Mouse (Mus musculus) heart, embryonic 13.5 days (tissue): ENCODE results near the gene Unk. TPM values are rescaled to one million over a fixed set of nuclear protein-coding genes. Genes with fewer than 3 reads are reported as not detected.
A peak's percentile ranks its signal among the peaks of the same experiment; 100 is the strongest.

Source experiments
- ATAC-seq: fragments of 200-750 bp; cut with Nextera tagmentation; 2 replicates; pipeline ENCODE4 v1.8.0; 2017; ENCODE audit warnings: moderate TSS enrichment; ENCODE audit not compliant: insufficient number of reproducible peaks, low FRiP score, low TSS enrichment; ENCODE audit errors: extremely low read depth
- H3K27ac ChIP-seq: fragments of 300-500 bp; sonication (generic); replicated peaks from 2 replicates; pipeline ENCODE4 v1.5.1; 2015; ENCODE audit warnings: moderate library complexity, mild to moderate bottlenecking, inconsistent platforms
- H3K27me3 ChIP-seq: fragments of 300-500 bp; sonication (generic); replicated peaks from 2 replicates; pipeline ENCODE4 v1.6.1; 2015; ENCODE audit warnings: mild to moderate bottlenecking, inconsistent platforms
- H3K36me3 ChIP-seq: fragments of 300-500 bp; sonication (generic); 2 replicates; pipeline ENCODE4 v1.6.1; 2015; ENCODE audit warnings: mild to moderate bottlenecking, inconsistent platforms
- H3K4me1 ChIP-seq: fragments of 300-500 bp; sonication (generic); 2 replicates; pipeline ENCODE4 v1.6.1; 2015; ENCODE audit warnings: inconsistent platforms
- H3K4me2 ChIP-seq: fragments of 300-500 bp; sonication (generic); 2 replicates; pipeline ENCODE4 v1.6.1; 2015; ENCODE audit warnings: inconsistent platforms, mild to moderate bottlenecking, moderate library complexity
- H3K4me3 ChIP-seq: fragments of 300-500 bp; sonication (generic); 2 replicates; pipeline ENCODE4 v1.5.1; 2015; ENCODE audit warnings: moderate library complexity, mild to moderate bottlenecking, inconsistent platforms
- H3K9ac ChIP-seq: fragments of 300-500 bp; sonication (generic); 2 replicates; pipeline ENCODE4 v1.6.1; 2015; ENCODE audit warnings: inconsistent platforms, mild to moderate bottlenecking, moderate library complexity
- H3K9me3 ChIP-seq: fragments of 300-500 bp; sonication (generic); 2 replicates; pipeline ENCODE4 v1.6.1; 2016; ENCODE audit warnings: inconsistent platforms
- WGBS: fragments of 180-500 bp; shearing (Covaris S2); methylation state at CpG from one replicate; pipeline ENCODE4 v1.1.7; 2015; ENCODE audit warnings: mixed read lengths; 5-methylcytosine and 5-hydroxymethylcytosine counted together
- polyA plus RNA-seq: library from polyadenylated mRNA; unstranded; fragments of >200 nt; fragmentation: Nextera tagmentation; extraction: Ambion mirVana; gene quantifications from 2 replicates; pipeline ENCODE4 v1.2.1, GENCODE M21; 2015

Unk gene
- polyA plus RNA-seq = 22.8 and 23.9 TPM in 2 replicates

GRCm38 (mm10) chr11:116030088-116030897 lies at the start of gene Unk:
Unk (plus strand) TSS chr11:116030322.
- Histone ChIP-seq H3K4me3 (peak within 1 kb of the TSS; percentile 64), H3K27ac (peak within 1 kb of the TSS; percentile 99), H3K4me1 (peaks cover 30% of the 10 kb centered on the region), H3K36me3 (peaks cover 20% of the 10 kb centered on the region), H3K9ac (peak within 1 kb of the TSS; percentile 92), H3K27me3 (no peaks in the 10 kb centered on the region), H3K9me3 (no peaks in the 10 kb centered on the region), H3K4me2 (peak within 1 kb of the TSS; percentile 87)
- under 1% methylated on average over 65 of the region's 67 CpGs for WGBS
- ATAC-seq = peak; percentile 92

- H3K27ac ChIP-seq = no peak overlapping the region
- no peak overlapping the region for H3K9ac ChIP-seq
- no peaks in the 10 kb centered on the region for H3K36me3 ChIP-seq
- H3K4me2 ChIP-seq = no peak overlapping the region
- H3K27me3 ChIP-seq = peaks cover 49% of the 10 kb centered on the region
- WGBS = 83% methylated on average over 15 of the region's 15 CpGs
- no peaks in the 10 kb centered on the region for H3K4me1 ChIP-seq
- no peak for ATAC-seq
- no peak overlapping the region for H3K4me3 ChIP-seq
- no peaks in the 10 kb centered on the region for H3K9me3 ChIP-seq
Measured at GRCm38 (mm10) chr11:115982472-115982871, 47.6 kb upstream of the Unk start.

- Histone ChIP-seq H3K27me3 (peaks cover 49% of the 10 kb centered on the region), H3K9ac (no peak overlapping the region), H3K27ac (no peak overlapping the region), H3K9me3 (no peaks in the 10 kb centered on the region), H3K4me1 (no peaks in the 10 kb centered on the region), H3K4me2 (no peak overlapping the region), H3K4me3 (no peak overlapping the region), H3K36me3 (no peaks in the 10 kb centered on the region)
- 76% methylated on average over 8 of the region's 8 CpGs for WGBS
- ATAC-seq = no peak
Measured at GRCm38 (mm10) chr11:115983291-115983690, 46.8 kb upstream of the Unk start.

GRCm38 (mm10) chr11:115989686-115990085 lies 40.4 kb upstream of the Unk start:
- H3K4me2 ChIP-seq = peak overlapping the region; percentile 53
- peak overlapping the region; percentile 37 for H3K4me3 ChIP-seq
- no peak overlapping the region for H3K27ac ChIP-seq
- no peaks in the 10 kb centered on the region; the same call in 1 of the 2 replicates for H3K4me1 ChIP-seq
- 29% methylated on average over 15 of the region's 15 CpGs for WGBS
- H3K27me3 ChIP-seq = peaks cover 58% of the 10 kb centered on the region
- no peak for ATAC-seq
- H3K9ac ChIP-seq = peak overlapping the region; percentile 60; the same call in 1 of the 2 replicates
- H3K36me3 ChIP-seq = no peaks in the 10 kb centered on the region
- H3K9me3 ChIP-seq = no peaks in the 10 kb centered on the region

- ATAC-seq = no peak
- no peak overlapping the region for H3K27ac ChIP-seq
- no peaks in the 10 kb centered on the region; the same call in 1 of the 2 replicates for H3K4me1 ChIP-seq
- WGBS = 58% methylated on average over 4 of the region's 4 CpGs
- peaks cover 53% of the 10 kb centered on the region for H3K27me3 ChIP-seq
- H3K9ac ChIP-seq = no peak overlapping the region
- H3K4me2 ChIP-seq = no peak overlapping the region
- H3K9me3 ChIP-seq = no peaks in the 10 kb centered on the region
- no peaks in the 10 kb centered on the region for H3K36me3 ChIP-seq
- H3K4me3 ChIP-seq = no peak overlapping the region
Measured at GRCm38 (mm10) chr11:115992098-115992497, 38.0 kb upstream of the Unk start.

- ATAC-seq = no peak
- Histone ChIP-seq H3K4me3 (no peak overlapping the region), H3K9ac (no peak overlapping the region), H3K27ac (no peak overlapping the region), H3K4me1 (peaks cover 3% of the 10 kb centered on the region), H3K4me2 (no peak overlapping the region), H3K27me3 (peaks cover 42% of the 10 kb centered on the region), H3K9me3 (no peaks in the 10 kb centered on the region), H3K36me3 (no peaks in the 10 kb centered on the region)
- WGBS = 83% methylated on average over 3 of the region's 3 CpGs
Measured at GRCm38 (mm10) chr11:115995256-115995655, 34.9 kb upstream of the Unk start.

GRCm38 (mm10) chr11:115997047-115997446 lies 33.1 kb upstream of the Unk start:
- Histone ChIP-seq H3K4me2 (no peak overlapping the region), H3K27me3 (peaks cover 45% of the 10 kb centered on the region), H3K36me3 (no peaks in the 10 kb centered on the region), H3K9ac (no peak overlapping the region), H3K4me3 (no peak overlapping the region), H3K4me1 (peaks cover 3% of the 10 kb centered on the region), H3K9me3 (no peaks in the 10 kb centered on the region), H3K27ac (no peak overlapping the region)
- WGBS = 65% methylated on average over 4 of the region's 4 CpGs
- ATAC-seq = no peak

GRCm38 (mm10) chr11:115997662-115998061 lies 32.5 kb upstream of the Unk start:
- Histone ChIP-seq H3K27ac (no peak overlapping the region), H3K27me3 (peaks cover 42% of the 10 kb centered on the region), H3K9ac (no peak overlapping the region), H3K4me3 (no peak overlapping the region), H3K4me1 (peaks cover 3% of the 10 kb centered on the region), H3K4me2 (no peak overlapping the region), H3K9me3 (no peaks in the 10 kb centered on the region), H3K36me3 (no peaks in the 10 kb centered on the region)
- 68% methylated on average over 5 of the region's 5 CpGs for WGBS
- no peak for ATAC-seq

GRCm38 (mm10) chr11:115999027-115999426 lies 31.1 kb upstream of the Unk start:
- H3K4me3 ChIP-seq = no peak overlapping the region
- peaks cover 32% of the 10 kb centered on the region for H3K27me3 ChIP-seq
- 58% methylated on average over 7 of the region's 7 CpGs for WGBS

GRCm38 (mm10) chr11:115999538-116000143 lies 30.5 kb upstream of the Unk start:
- H3K27ac ChIP-seq = no peak overlapping the region
- no peak overlapping the region for H3K4me3 ChIP-seq
- peaks cover 6% of the 10 kb centered on the region for H3K4me1 ChIP-seq
- peak overlapping the region; percentile 31 for H3K4me2 ChIP-seq
- peaks cover 6% of the 10 kb centered on the region; the same call in 1 of the 2 replicates for H3K9me3 ChIP-seq
- 12% methylated on average over 14 of the region's 14 CpGs for WGBS
- peak overlapping the region; percentile 33; the same call in 1 of the 2 replicates for H3K9ac ChIP-seq
- H3K27me3 ChIP-seq = peaks cover 29% of the 10 kb centered on the region
- no peaks in the 10 kb centered on the region for H3K36me3 ChIP-seq
- ATAC-seq = no peak

More at GRCm38 (mm10) chr11:115999027-115999426, 31.1 kb upstream of the Unk start:
- no peak overlapping the region for H3K9ac ChIP-seq
- no peaks in the 10 kb centered on the region for H3K36me3 ChIP-seq
- peaks cover 6% of the 10 kb centered on the region; the same call in 1 of the 2 replicates for H3K9me3 ChIP-seq
- H3K4me1 ChIP-seq = peaks cover 3% of the 10 kb centered on the region
- ATAC-seq = no peak
- no peak overlapping the region for H3K4me2 ChIP-seq
- no peak overlapping the region for H3K27ac ChIP-seq

- ATAC-seq = no peak
- Histone ChIP-seq H3K36me3 (no peaks in the 10 kb centered on the region), H3K4me1 (peaks cover 13% of the 10 kb centered on the region), H3K9me3 (peaks cover 6% of the 10 kb centered on the region; the same call in 1 of the 2 replicates), H3K9ac (no peak overlapping the region), H3K27ac (no peak overlapping the region), H3K4me3 (no peak overlapping the region), H3K27me3 (peaks cover 29% of the 10 kb centered on the region), H3K4me2 (no peak overlapping the region)
- 49% methylated on average over 10 of the region's 10 CpGs for WGBS
Measured at GRCm38 (mm10) chr11:116000607-116001006, 29.5 kb upstream of the Unk start.
